Mouse (Mus musculus): ENCODE results near the gene Ms4a1. TPM values are rescaled to one million over a fixed set of nuclear protein-coding genes. Genes with fewer than 3 reads are reported as not detected.
"Not testable (repeated sequence)": the region's sequence is repeated elsewhere in the genome, so short reads cannot be mapped to it uniquely, and the experiment has no call there.

Ms4a1 gene
- polyA plus RNA-seq, 1 experiment from 2014 or later, result not detected

- no peak overlapping the region for H3K4me2 ChIP-seq
- H3K4me1 ChIP-seq, result no peaks in the 10 kb centered on the region
- H3K9ac ChIP-seq, result no peak overlapping the region
- no peaks in the 10 kb centered on the region for H3K36me3 ChIP-seq
- no peaks in the 10 kb centered on the region for H3K9me3 ChIP-seq (replicated peaks)
- H3K27me3 ChIP-seq, result no peaks in the 10 kb centered on the region
- no peak overlapping the region for H3K4me3 ChIP-seq (replicated peaks)
- WGBS, result 77% methylated on average over 3 of the region's 3 CpGs
- no peak for ATAC-seq (replicated peaks; ENCODE audit: low FRiP score)
- H3K27ac ChIP-seq, result no peak overlapping the region
Observed at GRCm38 (mm10) chr19:11263549-11263948, 2.5 kb downstream of the Ms4a1 start.

GRCm38 (mm10) chr19:11262932-11263331 is 3.1 kb downstream of the Ms4a1 start:
- not testable (repeated sequence) for H3K9me3 ChIP-seq (replicated peaks); H3K36me3 ChIP-seq; H3K4me2 ChIP-seq; H3K27me3 ChIP-seq; H3K4me3 ChIP-seq (replicated peaks); H3K27ac ChIP-seq; ATAC-seq (replicated peaks; ENCODE audit: low FRiP score); H3K4me1 ChIP-seq; H3K9ac ChIP-seq
- WGBS, result 65% methylated on average over 4 of the region's 4 CpGs

GRCm38 (mm10) chr19:11261522-11261921 is 4.5 kb downstream of the Ms4a1 start:
- 76% methylated on average over 2 of the region's 2 CpGs for WGBS

DNA sequence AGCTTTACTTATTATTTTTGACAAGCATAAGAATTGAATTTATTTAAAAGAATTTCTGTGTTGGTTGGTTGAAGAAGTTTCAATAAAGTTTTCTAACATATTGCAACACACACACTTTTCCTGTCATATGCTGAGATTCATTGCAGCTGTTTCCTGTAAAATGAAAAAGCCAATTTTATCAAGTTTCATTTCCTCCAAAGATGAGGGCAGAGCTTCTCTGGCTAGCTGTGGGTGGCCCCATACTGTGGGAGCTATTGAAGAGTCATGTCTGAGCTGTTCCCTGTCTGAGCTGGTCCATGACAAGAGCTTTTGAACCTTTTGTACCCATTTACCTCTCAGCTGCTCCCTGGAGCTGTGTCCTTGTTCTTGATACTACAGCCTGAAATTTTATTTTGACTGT is 21.8 kb downstream of the Ms4a1 start:
- no peaks in the 10 kb centered on the region for H3K4me1 ChIP-seq
- no peak overlapping the region for H3K9ac ChIP-seq
- ATAC-seq (replicated peaks; ENCODE audit: low FRiP score), result no peak
- no peaks in the 10 kb centered on the region for H3K27me3 ChIP-seq
- no peaks in the 10 kb centered on the region for H3K36me3 ChIP-seq
- H3K4me2 ChIP-seq, result no peak overlapping the region
- no peak overlapping the region for H3K27ac ChIP-seq
- H3K9me3 ChIP-seq (replicated peaks), result no peaks in the 10 kb centered on the region
- H3K4me3 ChIP-seq (replicated peaks), result no peak overlapping the region

More at GRCm38 (mm10) chr19:11261522-11261921, 4.5 kb downstream of the Ms4a1 start:
- no peak overlapping the region for H3K27ac ChIP-seq
- no peaks in the 10 kb centered on the region for H3K36me3 ChIP-seq
- H3K4me2 ChIP-seq, result no peak overlapping the region
- H3K9ac ChIP-seq, result no peak overlapping the region
- no peaks in the 10 kb centered on the region for H3K9me3 ChIP-seq (replicated peaks)
- H3K4me3 ChIP-seq (replicated peaks), result no peak overlapping the region
- H3K4me1 ChIP-seq, result no peaks in the 10 kb centered on the region
- no peaks in the 10 kb centered on the region for H3K27me3 ChIP-seq
- ATAC-seq (replicated peaks; ENCODE audit: low FRiP score), result no peak

GRCm38 (mm10) chr19:11242560-11242959 is 23.5 kb downstream of the Ms4a1 start:
- no peak overlapping the region for H3K9ac ChIP-seq
- no peak overlapping the region for H3K4me2 ChIP-seq
- no peak overlapping the region for H3K4me3 ChIP-seq (replicated peaks)
- no peaks in the 10 kb centered on the region for H3K27me3 ChIP-seq
- H3K27ac ChIP-seq, result no peak overlapping the region
- no peaks in the 10 kb centered on the region for H3K36me3 ChIP-seq
- H3K9me3 ChIP-seq (replicated peaks), result no peaks in the 10 kb centered on the region
- WGBS, result 60% methylated on average over 5 of the region's 5 CpGs
- H3K4me1 ChIP-seq, result no peaks in the 10 kb centered on the region
- ATAC-seq (replicated peaks; ENCODE audit: low FRiP score), result no peak

GRCm38 (mm10) chr19:11235820-11236219 is 30.2 kb downstream of the Ms4a1 start:
- H3K4me3 ChIP-seq (replicated peaks), result no peak overlapping the region
- no peak for ATAC-seq (replicated peaks; ENCODE audit: low FRiP score)
- H3K27ac ChIP-seq, result no peak overlapping the region
- no peak overlapping the region for H3K9ac ChIP-seq
- H3K4me2 ChIP-seq, result no peak overlapping the region
- H3K36me3 ChIP-seq, result no peaks in the 10 kb centered on the region
- no peaks in the 10 kb centered on the region for H3K9me3 ChIP-seq (replicated peaks)
- no peaks in the 10 kb centered on the region for H3K27me3 ChIP-seq
- H3K4me1 ChIP-seq, result no peaks in the 10 kb centered on the region

- ATAC-seq (replicated peaks; ENCODE audit: low FRiP score), result no peak
- no peak overlapping the region for H3K4me3 ChIP-seq (replicated peaks)
- 69% methylated on average over 5 of the region's 5 CpGs for WGBS
- H3K4me2 ChIP-seq, result no peak overlapping the region
- no peaks in the 10 kb centered on the region for H3K4me1 ChIP-seq
- no peaks in the 10 kb centered on the region for H3K27me3 ChIP-seq
- no peaks in the 10 kb centered on the region for H3K36me3 ChIP-seq
- no peaks in the 10 kb centered on the region for H3K9me3 ChIP-seq (replicated peaks)
- H3K9ac ChIP-seq, result no peak overlapping the region
- no peak overlapping the region for H3K27ac ChIP-seq
Observed at GRCm38 (mm10) chr19:11234921-11235735, 30.9 kb downstream of the Ms4a1 start.

- H3K9me3 ChIP-seq (replicated peaks), result no peaks in the 10 kb centered on the region
- H3K4me3 ChIP-seq (replicated peaks), result no peak overlapping the region
- H3K36me3 ChIP-seq, result no peaks in the 10 kb centered on the region
- no peak overlapping the region for H3K27ac ChIP-seq
- H3K4me1 ChIP-seq, result no peaks in the 10 kb centered on the region
- H3K9ac ChIP-seq, result no peak overlapping the region
- no peaks in the 10 kb centered on the region for H3K27me3 ChIP-seq
- WGBS, result 63% methylated on average over 5 of the region's 5 CpGs
- H3K4me2 ChIP-seq, result no peak overlapping the region
- no peak for ATAC-seq (replicated peaks; ENCODE audit: low FRiP score)
Observed at GRCm38 (mm10) chr19:11234244-11234643, 31.8 kb downstream of the Ms4a1 start.

GRCm38 (mm10) chr19:11232348-11232747 is 33.7 kb downstream of the Ms4a1 start, which contains the start of gene Ms4a12:
Gene Ms4a12 (minus strand): TSS chr19:11232448.
- no peak for ATAC-seq (replicated peaks; ENCODE audit: low FRiP score)

More at GRCm38 (mm10) chr19:11232348-11232747, 33.7 kb downstream of the Ms4a1 start, which contains the start of gene Ms4a12:
- Histone ChIP-seq H3K9ac (no peak within 1 kb of the TSS), H3K27ac (no peak within 1 kb of the TSS), H3K9me3 (replicated peaks) (no peaks in the 10 kb centered on the region), H3K4me3 (replicated peaks) (no peak within 1 kb of the TSS), H3K27me3 (no peaks in the 10 kb centered on the region), H3K36me3 (no peaks in the 10 kb centered on the region), H3K4me2 (no peak within 1 kb of the TSS), H3K4me1 (no peaks in the 10 kb centered on the region)
- 72% methylated on average over 5 of the region's 5 CpGs for WGBS

Other genes starting within 250 kb of the Ms4a1 start
- not detected in 2 replicates for gene Ms4a18, start 248.2 kb downstream of the Ms4a1 start, polyA plus RNA-seq (2015; fragmentation: Nextera tagmentation; extraction: Ambion mirVana)
- 2.4 TPM in 1 of 2 replicates, not detected in the other for gene Ms4a8a, start 185.1 kb downstream of the Ms4a1 start, polyA plus RNA-seq (2015; fragmentation: Nextera tagmentation; extraction: Ambion mirVana)
- not detected in 2 replicates for gene 1700017D01Rik, start 135.4 kb downstream of the Ms4a1 start, polyA plus RNA-seq (2015; fragmentation: Nextera tagmentation; extraction: Ambion mirVana)
- gene 1700025F22Rik, start 100.9 kb downstream of the Ms4a1 start, polyA plus RNA-seq (2015; fragmentation: Nextera tagmentation; extraction: Ambion mirVana), result not detected in 2 replicates
- gene Ms4a13, start 69.5 kb downstream of the Ms4a1 start, polyA plus RNA-seq (2015; fragmentation: Nextera tagmentation; extraction: Ambion mirVana), result not detected in 2 replicates
- 0.09 TPM in 1 of 2 replicates, not detected in the other for gene Ms4a12, start 33.8 kb downstream of the Ms4a1 start, polyA plus RNA-seq (2015; fragmentation: Nextera tagmentation; extraction: Ambion mirVana)
- not detected in 2 replicates for gene Ms4a5, start 17.6 kb upstream of the Ms4a1 start, polyA plus RNA-seq (2015; fragmentation: Nextera tagmentation; extraction: Ambion mirVana)
- 0.06 TPM in 2 replicates for gene Ms4a14, start 48.2 kb upstream of the Ms4a1 start, polyA plus RNA-seq (2015; fragmentation: Nextera tagmentation; extraction: Ambion mirVana)
- gene Ms4a7, start 69.9 kb upstream of the Ms4a1 start, polyA plus RNA-seq (2015; fragmentation: Nextera tagmentation; extraction: Ambion mirVana), result 5.1 TPM in 2 replicates
- 3.9 and 6.2 TPM in 2 replicates for gene Ms4a4a, start 109.3 kb upstream of the Ms4a1 start, polyA plus RNA-seq (2015; fragmentation: Nextera tagmentation; extraction: Ambion mirVana)
- gene Ms4a4c, start 138.5 kb upstream of the Ms4a1 start, polyA plus RNA-seq (2015; fragmentation: Nextera tagmentation; extraction: Ambion mirVana), result 1.1 and 1.9 TPM in 2 replicates
- gene Ms4a4b, start 177.3 kb upstream of the Ms4a1 start, polyA plus RNA-seq (2015; fragmentation: Nextera tagmentation; extraction: Ambion mirVana), result 0.06 TPM in 1 of 2 replicates, not detected in the other
- 5.1 and 5.2 TPM in 2 replicates for gene Ms4a6c, start 203.1 kb upstream of the Ms4a1 start, polyA plus RNA-seq (2015; fragmentation: Nextera tagmentation; extraction: Ambion mirVana)
- gene Gm8369, start 219.7 kb upstream of the Ms4a1 start, polyA plus RNA-seq (2015; fragmentation: Nextera tagmentation; extraction: Ambion mirVana), result not detected in 2 replicates